Mouse (Mus musculus) liver, embryonic 11.5 days (tissue): Measurements from ENCODE around the gene Phactr1. TPM values are rescaled to one million over a fixed set of nuclear protein-coding genes. Genes with fewer than 3 reads are reported as not detected.

Experiments
- ATAC-seq: fragments of 200-750 bp; cut with Nextera tagmentation; replicated peaks from 2 replicates; pipeline ENCODE4 v1.8.0; 2017; ENCODE audit warnings: moderate number of reproducible peaks, mild to moderate bottlenecking, moderate TSS enrichment, moderate library complexity; ENCODE audit not compliant: low FRiP score
- DNase-seq: peaks from one replicate; pipeline ENCODE4 v3.0.0-alpha.2; 2017; ENCODE audit warnings: low spot score
- H3K27ac ChIP-seq: fragments of 300-500 bp; sonication (generic); 2 replicates; pipeline ENCODE4 v1.5.1; 2014; ENCODE audit warnings: mild to moderate bottlenecking, low read depth, low read length, control low read depth
- H3K27me3 ChIP-seq: fragments of 300-500 bp; sonication (generic); replicated peaks from 2 replicates; pipeline ENCODE4 v1.6.1; 2014; ENCODE audit warnings: low read length, mixed read lengths; ENCODE audit not compliant: control insufficient read depth, insufficient read depth
- H3K36me3 ChIP-seq: fragments of 300-500 bp; sonication (generic); 2 replicates; pipeline ENCODE4 v1.6.1; 2014; ENCODE audit warnings: mild to moderate bottlenecking, low read length, moderate library complexity, mixed read lengths; ENCODE audit not compliant: control insufficient read depth, insufficient read depth
- H3K4me1 ChIP-seq: fragments of 300-500 bp; sonication (generic); replicated peaks from 2 replicates; pipeline ENCODE4 v1.6.1; 2014; ENCODE audit warnings: low read length, mixed read lengths; ENCODE audit not compliant: control insufficient read depth, insufficient read depth
- H3K4me2 ChIP-seq: fragments of 300-500 bp; sonication (generic); 2 replicates; pipeline ENCODE4 v1.6.1; 2014; ENCODE audit warnings: mild to moderate bottlenecking, control low read depth, moderate library complexity
- H3K4me3 ChIP-seq: fragments of 300-500 bp; sonication (generic); 2 replicates; pipeline ENCODE4 v1.5.1; 2014; ENCODE audit warnings: low read depth, low read length, control low read depth
- H3K9ac ChIP-seq: fragments of 300-500 bp; sonication (generic); 2 replicates; pipeline ENCODE4 v1.6.1; 2014; ENCODE audit warnings: low read depth, low read length, control low read depth
- H3K9me3 ChIP-seq: fragments of 300-500 bp; sonication (generic); 2 replicates; pipeline ENCODE4 v1.6.1; 2016; ENCODE audit warnings: low read length, inconsistent platforms, mixed read lengths; ENCODE audit not compliant: control insufficient read depth
- WGBS: fragments of 180-500 bp; shearing (Covaris S2); extraction: QIAGEN DNeasy Blood & Tissue Kit; methylation state at CpG from one replicate; pipeline ENCODE4 v1.1.7; 2014; 5-methylcytosine and 5-hydroxymethylcytosine counted together
- polyA plus RNA-seq: library from polyadenylated mRNA; unstranded; fragments of >200 nt; fragmentation: Nextera tagmentation; extraction: Ambion mirVana; gene quantifications from 2 replicates; pipeline ENCODE4 v1.2.1, GENCODE M21; 2014

The Phactr1 gene
- polyA plus RNA-seq, 1 experiment from 2014 or later = 1.3 TPM

GRCm38 (mm10) chr13:43134468-43134867, 454.0 kb downstream of the Phactr1 start:
- no peaks in the 10 kb centered on the region for H3K4me1 ChIP-seq
- H3K4me3 ChIP-seq = no peak overlapping the region
- H3K27me3 ChIP-seq = no peaks in the 10 kb centered on the region
- WGBS = 68% methylated on average over 4 of the region's 4 CpGs
- no peak overlapping the region for H3K27ac ChIP-seq
- H3K9me3 ChIP-seq = no peaks in the 10 kb centered on the region
- ATAC-seq = no peak
- no peaks in the 10 kb centered on the region for H3K36me3 ChIP-seq
- H3K9ac ChIP-seq = no peak overlapping the region
- DNase-seq = no peak
- H3K4me2 ChIP-seq = no peak overlapping the region

GRCm38 (mm10) chr13:43144720-43145418, 464.4 kb downstream of the Phactr1 start:
- H3K9me3 ChIP-seq = no peaks in the 10 kb centered on the region
- WGBS = 69% methylated on average over 7 of the region's 7 CpGs
- H3K9ac ChIP-seq = no peak overlapping the region

GRCm38 (mm10) chr13:43146515-43147258, 466.3 kb downstream of the Phactr1 start:
- no peaks in the 10 kb centered on the region for H3K9me3 ChIP-seq
- WGBS = 63% methylated on average over 8 of the region's 8 CpGs
- no peak for DNase-seq
- H3K36me3 ChIP-seq = no peaks in the 10 kb centered on the region; the same call in 1 of the 2 replicates
- H3K27ac ChIP-seq = no peak overlapping the region
- H3K4me3 ChIP-seq = no peak overlapping the region
- H3K4me1 ChIP-seq = no peaks in the 10 kb centered on the region
- H3K4me2 ChIP-seq = no peak overlapping the region
- no peak overlapping the region for H3K9ac ChIP-seq
- no peaks in the 10 kb centered on the region for H3K27me3 ChIP-seq
- ATAC-seq = no peak

More at GRCm38 (mm10) chr13:43144720-43145418, 464.4 kb downstream of the Phactr1 start:
- no peak for DNase-seq
- ATAC-seq = no peak
- Histone ChIP-seq H3K27ac (no peak overlapping the region), H3K4me3 (no peak overlapping the region), H3K36me3 (no peaks in the 10 kb centered on the region), H3K4me2 (no peak overlapping the region), H3K27me3 (no peaks in the 10 kb centered on the region), H3K4me1 (no peaks in the 10 kb centered on the region)

GRCm38 (mm10) chr13:43148692-43149091, 468.3 kb downstream of the Phactr1 start:
- DNase-seq (no peak), ATAC-seq (no peak)
- Histone ChIP-seq H3K9me3 (no peaks in the 10 kb centered on the region), H3K27ac (no peak overlapping the region), H3K36me3 (no peaks in the 10 kb centered on the region; the same call in 1 of the 2 replicates), H3K9ac (no peak overlapping the region), H3K4me1 (no peaks in the 10 kb centered on the region), H3K27me3 (no peaks in the 10 kb centered on the region), H3K4me3 (no peak overlapping the region), H3K4me2 (no peak overlapping the region)
- WGBS = 64% methylated on average over 4 of the region's 4 CpGs

GRCm38 (mm10) chr13:43149661-43150060, 469.2 kb downstream of the Phactr1 start:
- H3K27me3 ChIP-seq = no peaks in the 10 kb centered on the region
- no peaks in the 10 kb centered on the region; the same call in 1 of the 2 replicates for H3K36me3 ChIP-seq
- WGBS = 78% methylated on average over 3 of the region's 3 CpGs
- no peak overlapping the region for H3K4me2 ChIP-seq
- DNase-seq = no peak
- no peak overlapping the region for H3K27ac ChIP-seq
- no peak overlapping the region for H3K4me3 ChIP-seq
- ATAC-seq = no peak
- no peaks in the 10 kb centered on the region for H3K9me3 ChIP-seq
- no peak overlapping the region for H3K9ac ChIP-seq
- H3K4me1 ChIP-seq = no peaks in the 10 kb centered on the region

GRCm38 (mm10) chr13:43152005-43152520, 471.6 kb downstream of the Phactr1 start:
- Histone ChIP-seq H3K4me2 (no peak overlapping the region), H3K27me3 (no peaks in the 10 kb centered on the region), H3K27ac (no peak overlapping the region), H3K4me3 (no peak overlapping the region), H3K9ac (no peak overlapping the region), H3K4me1 (no peaks in the 10 kb centered on the region), H3K36me3 (no peaks in the 10 kb centered on the region; the same call in 1 of the 2 replicates), H3K9me3 (no peaks in the 10 kb centered on the region)
- WGBS = 89% methylated on average over 14 of the region's 14 CpGs
- no peak for ATAC-seq
- DNase-seq = no peak

- DNase-seq (no peak), ATAC-seq (no peak)
- 53% methylated on average over 5 of the region's 5 CpGs for WGBS
- H3K36me3 ChIP-seq = peaks cover 6% of the 10 kb centered on the region; the same call in 1 of the 2 replicates
- H3K4me3 ChIP-seq = no peak overlapping the region
- H3K27me3 ChIP-seq = no peaks in the 10 kb centered on the region
- no peak overlapping the region for H3K4me2 ChIP-seq
- H3K9ac ChIP-seq = no peak overlapping the region
- no peaks in the 10 kb centered on the region for H3K4me1 ChIP-seq
- no peaks in the 10 kb centered on the region for H3K9me3 ChIP-seq
- no peak overlapping the region for H3K27ac ChIP-seq
Measured at GRCm38 (mm10) chr13:43157370-43157769, 476.9 kb downstream of the Phactr1 start.

- H3K4me2 ChIP-seq = no peak overlapping the region
Measured at GRCm38 (mm10) chr13:43158281-43158680, 477.9 kb downstream of the Phactr1 start.

More at GRCm38 (mm10) chr13:43158281-43158680, 477.9 kb downstream of the Phactr1 start:
- H3K9ac ChIP-seq = no peak overlapping the region
- H3K36me3 ChIP-seq = peaks cover 6% of the 10 kb centered on the region; the same call in 1 of the 2 replicates
- no peaks in the 10 kb centered on the region for H3K4me1 ChIP-seq
- no peaks in the 10 kb centered on the region for H3K27me3 ChIP-seq
- H3K9me3 ChIP-seq = no peaks in the 10 kb centered on the region
- 77% methylated on average over 5 of the region's 5 CpGs for WGBS
- DNase-seq = no peak
- ATAC-seq = no peak
- H3K4me3 ChIP-seq = no peak overlapping the region
- no peak overlapping the region for H3K27ac ChIP-seq
